Mouse (Mus musculus): Measurements from ENCODE around the gene Bmp6. TPM values are rescaled to one million over a fixed set of nuclear protein-coding genes. Genes with fewer than 3 reads are reported as not detected.

Gene Bmp6
- polyA plus RNA-seq, 1 experiment from 2014 or later: 4.2 TPM

DNA sequence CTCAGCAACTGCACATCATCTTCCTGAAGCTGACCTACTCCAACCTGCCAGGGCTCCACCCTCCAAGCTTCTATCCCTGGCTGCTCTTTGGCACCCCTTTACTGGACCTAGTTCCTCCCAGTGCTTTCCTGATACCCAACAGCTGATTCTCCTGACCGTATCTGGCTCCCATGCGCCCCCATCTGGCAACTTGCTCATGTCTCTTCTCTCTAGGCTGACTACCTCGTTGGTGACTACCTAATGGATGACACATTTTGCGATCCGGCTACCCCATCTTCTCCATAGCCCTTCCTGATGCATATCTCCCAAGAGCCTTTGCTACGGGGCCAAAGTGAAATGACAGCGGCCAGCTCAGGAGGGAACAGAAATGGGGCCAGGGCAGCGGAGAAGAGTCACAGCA, 161.4 kb downstream of the Bmp6 start:
- DNase-seq: peak; percentile 57

DNA sequence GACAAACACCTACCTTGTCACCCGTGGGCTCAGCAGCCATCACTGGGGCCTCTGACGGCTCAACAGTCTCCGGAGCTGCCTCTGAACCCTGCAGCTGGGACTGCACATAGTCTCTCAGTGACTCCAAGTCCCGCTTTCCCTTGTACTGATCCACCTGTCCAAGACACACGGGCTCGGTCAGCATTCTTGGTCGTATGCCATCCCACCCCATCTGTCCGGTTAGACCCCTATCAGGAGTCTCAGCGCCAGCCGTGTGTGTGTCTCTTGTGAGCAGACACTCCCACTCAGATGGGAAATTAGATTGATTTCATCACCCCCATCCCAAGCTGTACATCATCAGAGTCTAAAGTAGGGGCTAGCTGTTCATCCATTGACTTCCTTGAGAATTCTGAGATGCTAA, 162.0 kb downstream of the Bmp6 start:
- Histone ChIP-seq H3K4me2 (ENCODE audit: low read length) (no peak overlapping the region), H3K4me3 (replicated peaks; ENCODE audit: low read depth, low read length) (no peak overlapping the region), H3K36me3 (ENCODE audit: control insufficient read depth, insufficient read depth, low read length) (peaks cover 53% of the 10 kb centered on the region), H3K4me1 (ENCODE audit: control insufficient read depth, insufficient read depth, low read length) (no peaks in the 10 kb centered on the region), H3K9ac (replicated peaks; ENCODE audit: low read length) (no peak overlapping the region), H3K9me3 (ENCODE audit: control insufficient read depth, low read length) (no peaks in the 10 kb centered on the region), H3K27me3 (ENCODE audit: control insufficient read depth, insufficient read depth, low read length) (no peaks in the 10 kb centered on the region), H3K27ac (replicated peaks; ENCODE audit: low read depth, low read length) (no peak overlapping the region)
- DNase-seq: no peak
- WGBS: 96% methylated on average over 10 of the region's 10 CpGs
- ATAC-seq (ENCODE audit: low FRiP score, low TSS enrichment): no peak

More for the DNA sequence above, 161.4 kb downstream of the Bmp6 start:
- Histone ChIP-seq H3K36me3 (ENCODE audit: control insufficient read depth, insufficient read depth, low read length) (peaks cover 55% of the 10 kb centered on the region), H3K4me1 (ENCODE audit: control insufficient read depth, insufficient read depth, low read length) (no peaks in the 10 kb centered on the region), H3K27me3 (ENCODE audit: control insufficient read depth, insufficient read depth, low read length) (no peaks in the 10 kb centered on the region), H3K9ac (replicated peaks; ENCODE audit: low read length) (no peak overlapping the region), H3K27ac (replicated peaks; ENCODE audit: low read depth, low read length) (no peak overlapping the region), H3K4me3 (replicated peaks; ENCODE audit: low read depth, low read length) (no peak overlapping the region), H3K4me2 (ENCODE audit: low read length) (no peak overlapping the region), H3K9me3 (ENCODE audit: control insufficient read depth, low read length) (no peaks in the 10 kb centered on the region)
- WGBS: 85% methylated on average over 8 of the region's 8 CpGs
- no peak for ATAC-seq (ENCODE audit: low FRiP score, low TSS enrichment)

- Histone ChIP-seq H3K4me2 (ENCODE audit: low read length) (no peak overlapping the region), H3K36me3 (ENCODE audit: control insufficient read depth, insufficient read depth, low read length) (peaks cover 43% of the 10 kb centered on the region), H3K27me3 (ENCODE audit: control insufficient read depth, insufficient read depth, low read length) (no peaks in the 10 kb centered on the region), H3K4me3 (replicated peaks; ENCODE audit: low read depth, low read length) (no peak overlapping the region), H3K4me1 (ENCODE audit: control insufficient read depth, insufficient read depth, low read length) (no peaks in the 10 kb centered on the region), H3K27ac (replicated peaks; ENCODE audit: low read depth, low read length) (0 out of 2 replicates have a peak overlapping the region, but pooled peaks have one; percentile 20), H3K9me3 (ENCODE audit: control insufficient read depth, low read length) (no peaks in the 10 kb centered on the region), H3K9ac (replicated peaks; ENCODE audit: low read length) (no peak overlapping the region)
- DNase-seq (no peak), ATAC-seq (ENCODE audit: low FRiP score, low TSS enrichment) (no peak)
- 92% methylated on average over 8 of the region's 8 CpGs for WGBS
Measured at GRCm38 (mm10) chr13:38509681-38510341, 164.9 kb downstream of the Bmp6 start.

- H3K9me3 ChIP-seq (ENCODE audit: control insufficient read depth, low read length): no peaks in the 10 kb centered on the region
- 88% methylated on average over 10 of the region's 10 CpGs for WGBS
- peaks cover 42% of the 10 kb centered on the region for H3K36me3 ChIP-seq (ENCODE audit: control insufficient read depth, insufficient read depth, low read length)
- no peak overlapping the region for H3K9ac ChIP-seq (replicated peaks; ENCODE audit: low read length)
- no peak overlapping the region for H3K4me3 ChIP-seq (replicated peaks; ENCODE audit: low read depth, low read length)
- no peak for ATAC-seq (ENCODE audit: low FRiP score, low TSS enrichment)
- no peak overlapping the region for H3K4me2 ChIP-seq (ENCODE audit: low read length)
- no peaks in the 10 kb centered on the region for H3K4me1 ChIP-seq (ENCODE audit: control insufficient read depth, insufficient read depth, low read length)
- no peak overlapping the region for H3K27ac ChIP-seq (replicated peaks; ENCODE audit: low read depth, low read length)
- H3K27me3 ChIP-seq (ENCODE audit: control insufficient read depth, insufficient read depth, low read length): no peaks in the 10 kb centered on the region
- DNase-seq: no peak
Measured at GRCm38 (mm10) chr13:38511979-38512378, 167.1 kb downstream of the Bmp6 start.

GRCm38 (mm10) chr13:38513921-38514320, 169.0 kb downstream of the Bmp6 start:
- Histone ChIP-seq H3K9me3 (ENCODE audit: control insufficient read depth, low read length) (no peaks in the 10 kb centered on the region), H3K36me3 (ENCODE audit: control insufficient read depth, insufficient read depth, low read length) (peaks cover 53% of the 10 kb centered on the region), H3K4me1 (ENCODE audit: control insufficient read depth, insufficient read depth, low read length) (no peaks in the 10 kb centered on the region), H3K27me3 (ENCODE audit: control insufficient read depth, insufficient read depth, low read length) (no peaks in the 10 kb centered on the region), H3K4me2 (ENCODE audit: low read length) (no peak overlapping the region), H3K4me3 (replicated peaks; ENCODE audit: low read depth, low read length) (no peak overlapping the region), H3K27ac (replicated peaks; ENCODE audit: low read depth, low read length) (no peak overlapping the region), H3K9ac (replicated peaks; ENCODE audit: low read length) (no peak overlapping the region)
- ATAC-seq (ENCODE audit: low FRiP score, low TSS enrichment): no peak
- DNase-seq: no peak
- WGBS: 97% methylated on average over 7 of the region's 7 CpGs

DNA sequence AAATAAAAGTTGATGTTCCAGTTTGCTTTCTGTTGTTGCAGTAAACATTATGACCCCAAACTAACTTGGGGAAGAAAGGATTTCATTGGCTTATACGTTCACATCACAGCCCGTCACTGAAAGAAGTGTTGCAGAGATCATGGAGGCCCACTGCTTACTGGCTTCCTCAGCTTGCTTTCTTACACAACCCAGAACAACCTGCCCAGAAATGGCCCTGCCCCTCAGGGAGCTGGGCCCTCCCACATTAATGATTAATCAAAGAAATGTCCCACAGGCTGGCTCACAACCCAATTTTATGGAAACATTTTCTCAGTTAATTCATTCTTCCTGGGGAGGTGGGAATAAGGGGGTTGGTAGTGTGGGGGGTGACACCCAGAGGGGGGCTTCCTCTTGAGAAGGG, 170.5 kb downstream of the Bmp6 start:
- H3K9ac ChIP-seq (replicated peaks; ENCODE audit: low read length): no peak overlapping the region
- H3K27me3 ChIP-seq (ENCODE audit: control insufficient read depth, insufficient read depth, low read length): no peaks in the 10 kb centered on the region
- no peak overlapping the region for H3K4me2 ChIP-seq (ENCODE audit: low read length)
- H3K4me3 ChIP-seq (replicated peaks; ENCODE audit: low read depth, low read length): no peak overlapping the region
- H3K27ac ChIP-seq (replicated peaks; ENCODE audit: low read depth, low read length): no peak overlapping the region
- WGBS: 92% methylated on average over 2 of the region's 2 CpGs
- H3K4me1 ChIP-seq (ENCODE audit: control insufficient read depth, insufficient read depth, low read length): no peaks in the 10 kb centered on the region
- H3K9me3 ChIP-seq (ENCODE audit: control insufficient read depth, low read length): no peaks in the 10 kb centered on the region
- H3K36me3 ChIP-seq (ENCODE audit: control insufficient read depth, insufficient read depth, low read length): peaks cover 54% of the 10 kb centered on the region
- no peak for DNase-seq
- no peak for ATAC-seq (ENCODE audit: low FRiP score, low TSS enrichment)

DNA sequence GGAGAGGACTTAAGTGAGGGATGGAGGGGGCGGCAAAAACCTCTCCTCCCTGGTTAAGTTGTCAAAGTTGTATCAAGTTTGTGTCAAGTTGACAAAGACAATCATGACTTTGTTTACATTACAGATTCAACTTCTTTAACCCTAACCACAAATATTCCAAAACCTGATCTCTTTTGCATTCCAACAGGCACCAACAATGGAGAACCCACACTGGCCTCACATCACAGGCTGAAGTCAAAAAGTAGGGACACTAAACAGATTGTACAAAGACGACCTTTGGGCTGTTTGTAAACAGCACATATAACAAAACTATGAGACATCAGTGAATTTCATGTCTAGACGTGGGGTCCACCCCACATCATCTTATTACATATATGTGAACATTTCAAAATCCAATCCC, 170.9 kb downstream of the Bmp6 start:
- no peak for ATAC-seq (ENCODE audit: low FRiP score, low TSS enrichment)
- H3K36me3 ChIP-seq (ENCODE audit: control insufficient read depth, insufficient read depth, low read length): peaks cover 52% of the 10 kb centered on the region

GRCm38 (mm10) chr13:38516582-38516981, 171.7 kb downstream of the Bmp6 start:
- Histone ChIP-seq H3K9ac (replicated peaks; ENCODE audit: low read length) (no peak overlapping the region), H3K27ac (replicated peaks; ENCODE audit: low read depth, low read length) (no peak overlapping the region), H3K9me3 (ENCODE audit: control insufficient read depth, low read length) (no peaks in the 10 kb centered on the region), H3K4me1 (ENCODE audit: control insufficient read depth, insufficient read depth, low read length) (no peaks in the 10 kb centered on the region), H3K36me3 (ENCODE audit: control insufficient read depth, insufficient read depth, low read length) (peaks cover 57% of the 10 kb centered on the region), H3K4me3 (replicated peaks; ENCODE audit: low read depth, low read length) (no peak overlapping the region), H3K27me3 (ENCODE audit: control insufficient read depth, insufficient read depth, low read length) (no peaks in the 10 kb centered on the region), H3K4me2 (ENCODE audit: low read length) (no peak overlapping the region)
- no peak for DNase-seq
- WGBS: 94% methylated on average over 11 of the region's 11 CpGs
- no peak for ATAC-seq (ENCODE audit: low FRiP score, low TSS enrichment)

More for the DNA sequence above, 170.9 kb downstream of the Bmp6 start:
- WGBS: 87% methylated on average over 3 of the region's 3 CpGs
- H3K9ac ChIP-seq (replicated peaks; ENCODE audit: low read length): no peak overlapping the region
- no peak for DNase-seq
- no peak overlapping the region for H3K27ac ChIP-seq (replicated peaks; ENCODE audit: low read depth, low read length)
- H3K27me3 ChIP-seq (ENCODE audit: control insufficient read depth, insufficient read depth, low read length): no peaks in the 10 kb centered on the region
- H3K4me1 ChIP-seq (ENCODE audit: control insufficient read depth, insufficient read depth, low read length): no peaks in the 10 kb centered on the region
- H3K4me3 ChIP-seq (replicated peaks; ENCODE audit: low read depth, low read length): no peak overlapping the region
- no peaks in the 10 kb centered on the region for H3K9me3 ChIP-seq (ENCODE audit: control insufficient read depth, low read length)
- H3K4me2 ChIP-seq (ENCODE audit: low read length): no peak overlapping the region

- H3K9ac ChIP-seq (replicated peaks; ENCODE audit: low read length): no peak overlapping the region
- H3K27me3 ChIP-seq (ENCODE audit: control insufficient read depth, insufficient read depth, low read length): no peaks in the 10 kb centered on the region
- no peaks in the 10 kb centered on the region for H3K9me3 ChIP-seq (ENCODE audit: control insufficient read depth, low read length)
- peaks cover 47% of the 10 kb centered on the region for H3K36me3 ChIP-seq (ENCODE audit: control insufficient read depth, insufficient read depth, low read length)
- H3K4me2 ChIP-seq (ENCODE audit: low read length): no peak overlapping the region
- no peak overlapping the region for H3K27ac ChIP-seq (replicated peaks; ENCODE audit: low read depth, low read length)
- H3K4me3 ChIP-seq (replicated peaks; ENCODE audit: low read depth, low read length): no peak overlapping the region
- WGBS: 95% methylated on average over 11 of the region's 11 CpGs
- ATAC-seq (ENCODE audit: low FRiP score, low TSS enrichment): no peak
- no peak for DNase-seq
- no peaks in the 10 kb centered on the region for H3K4me1 ChIP-seq (ENCODE audit: control insufficient read depth, insufficient read depth, low read length)
Measured at GRCm38 (mm10) chr13:38520299-38520698, 175.4 kb downstream of the Bmp6 start.
